Mouse (Mus musculus): ENCODE measurements around the gene Otor. TPM values are rescaled to one million over a fixed set of nuclear protein-coding genes. Genes with fewer than 3 reads are reported as not detected.

Gene Otor
- not detected in 2 replicates for total RNA-seq (2017)

GRCm38 (mm10) chr2:143078198-143078851, at the start of gene Otor:
Gene Otor (plus strand): TSS chr2:143078473.
- ATAC-seq (ENCODE audit: extremely low read depth, insufficient number of reproducible peaks, low FRiP score, poor library complexity, severe bottlenecking) = no peak

- no peak for ATAC-seq (ENCODE audit: extremely low read depth, insufficient number of reproducible peaks, low FRiP score, poor library complexity, severe bottlenecking)
Observed at GRCm38 (mm10) chr2:143031283-143031682, 47.0 kb upstream of the Otor start.

- ATAC-seq (ENCODE audit: extremely low read depth, insufficient number of reproducible peaks, low FRiP score, poor library complexity, severe bottlenecking) = no peak
Observed at GRCm38 (mm10) chr2:143032378-143033255, 45.7 kb upstream of the Otor start.

GRCm38 (mm10) chr2:143034350-143035085, 43.8 kb upstream of the Otor start:
- ATAC-seq (ENCODE audit: extremely low read depth, insufficient number of reproducible peaks, low FRiP score, poor library complexity, severe bottlenecking) = no peak

GRCm38 (mm10) chr2:143035086-143035593, 43.1 kb upstream of the Otor start:
- no peak for ATAC-seq (ENCODE audit: extremely low read depth, insufficient number of reproducible peaks, low FRiP score, poor library complexity, severe bottlenecking)

GRCm38 (mm10) chr2:143041596-143041995, 36.7 kb upstream of the Otor start:
- no peak for ATAC-seq (ENCODE audit: extremely low read depth, insufficient number of reproducible peaks, low FRiP score, poor library complexity, severe bottlenecking)

GRCm38 (mm10) chr2:143055251-143055650, 23.0 kb upstream of the Otor start:
- no peak for ATAC-seq (ENCODE audit: extremely low read depth, insufficient number of reproducible peaks, low FRiP score, poor library complexity, severe bottlenecking)

- no peak for ATAC-seq (ENCODE audit: extremely low read depth, insufficient number of reproducible peaks, low FRiP score, poor library complexity, severe bottlenecking)
Observed at GRCm38 (mm10) chr2:143056736-143057135, 21.5 kb upstream of the Otor start.

GRCm38 (mm10) chr2:143062432-143062811, 15.9 kb upstream of the Otor start:
- ATAC-seq (ENCODE audit: extremely low read depth, insufficient number of reproducible peaks, low FRiP score, poor library complexity, severe bottlenecking) = no peak

- ATAC-seq (ENCODE audit: extremely low read depth, insufficient number of reproducible peaks, low FRiP score, poor library complexity, severe bottlenecking) = peak; percentile 95
Observed at GRCm38 (mm10) chr2:143062812-143063792, 15.2 kb upstream of the Otor start, which contains the start of gene Snrpb2. Gene Snrpb2 (plus strand): TSS chr2:143063039.

GRCm38 (mm10) chr2:143065914-143066313, 12.4 kb upstream of the Otor start:
- ATAC-seq (ENCODE audit: extremely low read depth, insufficient number of reproducible peaks, low FRiP score, poor library complexity, severe bottlenecking) = no peak

- no peak for ATAC-seq (ENCODE audit: extremely low read depth, insufficient number of reproducible peaks, low FRiP score, poor library complexity, severe bottlenecking)
Observed at GRCm38 (mm10) chr2:143081693-143082092, 3.4 kb downstream of the Otor start.

GRCm38 (mm10) chr2:143084852-143085397, 6.7 kb downstream of the Otor start:
- ATAC-seq (ENCODE audit: extremely low read depth, insufficient number of reproducible peaks, low FRiP score, poor library complexity, severe bottlenecking) = no peak

GRCm38 (mm10) chr2:143089866-143090265, 11.6 kb downstream of the Otor start:
- ATAC-seq (ENCODE audit: extremely low read depth, insufficient number of reproducible peaks, low FRiP score, poor library complexity, severe bottlenecking) = no peak

- ATAC-seq (ENCODE audit: extremely low read depth, insufficient number of reproducible peaks, low FRiP score, poor library complexity, severe bottlenecking) = no peak
Observed at GRCm38 (mm10) chr2:143093726-143094125, 15.5 kb downstream of the Otor start.

GRCm38 (mm10) chr2:143094761-143095160, 16.5 kb downstream of the Otor start:
- no peak for ATAC-seq (ENCODE audit: extremely low read depth, insufficient number of reproducible peaks, low FRiP score, poor library complexity, severe bottlenecking)

GRCm38 (mm10) chr2:143097170-143097569, 18.9 kb downstream of the Otor start:
- ATAC-seq (ENCODE audit: extremely low read depth, insufficient number of reproducible peaks, low FRiP score, poor library complexity, severe bottlenecking) = no peak

GRCm38 (mm10) chr2:143113859-143114258, 35.6 kb downstream of the Otor start:
- no peak for ATAC-seq (ENCODE audit: extremely low read depth, insufficient number of reproducible peaks, low FRiP score, poor library complexity, severe bottlenecking)

Data from neutrophil, adult 5-6 weeks (primary cell).